Mouse (Mus musculus) gastrocnemius, postnatal 14 days (tissue): ENCODE results near the gene Btaf1. TPM values are rescaled to one million over a fixed set of nuclear protein-coding genes. Genes with fewer than 3 reads are reported as not detected.

Experiments
- total RNA-seq, 2 experiments: library from RNA; stranded (reverse); gene quantifications; 2 replicates each; pipeline ENCODE4 v1.2.3; 2021

Gene Btaf1
- total RNA-seq, 2 experiments from 2014 or later, result 6.3 to 9.9 TPM

Other genes with a start within 250 kb of the Btaf1 start
- 100 to 1,000 TPM; 125 to 230 TPM for gene Ppp1r3c, start 189.4 kb upstream of the Btaf1 start, total RNA-seq
- 100 to 1,000 TPM; 109 to 116 TPM for gene Tnks2, start 91.8 kb upstream of the Btaf1 start, total RNA-seq
- 1 to 10 TPM; 1.2 to 2.9 TPM for gene Fgfbp3, start 6.5 kb upstream of the Btaf1 start, total RNA-seq